Mouse (Mus musculus): ENCODE data around the gene Grwd1. TPM values are rescaled to one million over a fixed set of nuclear protein-coding genes. Genes with fewer than 3 reads are reported as not detected.
"Not testable (repeated sequence)": the region's sequence is repeated elsewhere in the genome, so short reads cannot be mapped to it uniquely, and the experiment has no call there.

Gene Grwd1
- 57.0 and 63.0 TPM in 2 replicates for polyA plus RNA-seq (2015; fragmentation: Nextera tagmentation; extraction: Ambion mirVana)

GRCm38 (mm10) chr7:45830427-45831127 is at the start of gene Grwd1:
Gene Grwd1, minus strand, starts transcription at chr7:45830944.
- ATAC-seq = peak; percentile 91
- Histone ChIP-seq H3K9me3 (ENCODE audit: control insufficient read depth, low read length) (no peaks in the 10 kb centered on the region), H3K9ac (ENCODE audit: low read depth, low read length) (peak within 1 kb of the TSS; percentile 81), H3K27ac (ENCODE audit: low read length) (peak within 1 kb of the TSS; percentile 29; the same call in 1 of the 2 replicates), H3K4me2 (ENCODE audit: low read depth, low read length) (peak within 1 kb of the TSS; percentile 87), H3K4me1 (ENCODE audit: control insufficient read depth, insufficient read depth, low read length) (peaks cover 24% of the 10 kb centered on the region), H3K4me3 (ENCODE audit: low read length) (peak within 1 kb of the TSS; percentile 94), H3K36me3 (ENCODE audit: control insufficient read depth, insufficient read depth, low read length) (peaks cover 26% of the 10 kb centered on the region), H3K27me3 (replicated peaks; ENCODE audit: control insufficient read depth, insufficient read depth, low read length) (peaks cover 37% of the 10 kb centered on the region)
- under 1% methylated on average over 35 of the region's 35 CpGs for WGBS

GRCm38 (mm10) chr7:45880531-45880930 is 49.8 kb upstream of the Grwd1 start:
- no peaks in the 10 kb centered on the region for H3K9me3 ChIP-seq (ENCODE audit: control insufficient read depth, low read length)
- H3K4me3 ChIP-seq (ENCODE audit: low read length) = no peak overlapping the region
- 94% methylated on average over 4 of the region's 4 CpGs for WGBS
- no peak overlapping the region for H3K27ac ChIP-seq (ENCODE audit: low read length)
- peaks cover 44% of the 10 kb centered on the region for H3K36me3 ChIP-seq (ENCODE audit: control insufficient read depth, insufficient read depth, low read length)
- H3K9ac ChIP-seq (ENCODE audit: low read depth, low read length) = no peak overlapping the region
- H3K4me1 ChIP-seq (ENCODE audit: control insufficient read depth, insufficient read depth, low read length) = no peaks in the 10 kb centered on the region
- no peak overlapping the region for H3K4me2 ChIP-seq (ENCODE audit: low read depth, low read length)
- no peak for ATAC-seq
- H3K27me3 ChIP-seq (replicated peaks; ENCODE audit: control insufficient read depth, insufficient read depth, low read length) = no peaks in the 10 kb centered on the region

GRCm38 (mm10) chr7:45878278-45878677 is 47.5 kb upstream of the Grwd1 start, which contains the start of gene Grin2d:
Gene Grin2d, minus strand, starts transcription at chr7:45878378.
- H3K36me3 ChIP-seq (ENCODE audit: control insufficient read depth, insufficient read depth, low read length) = peaks cover 37% of the 10 kb centered on the region
- WGBS = 95% methylated on average over 1 of the region's 1 CpGs
- H3K9me3 ChIP-seq (ENCODE audit: control insufficient read depth, low read length); H3K27me3 ChIP-seq (replicated peaks; ENCODE audit: control insufficient read depth, insufficient read depth, low read length); H3K9ac ChIP-seq (ENCODE audit: low read depth, low read length); H3K4me3 ChIP-seq (ENCODE audit: low read length); H3K4me2 ChIP-seq (ENCODE audit: low read depth, low read length); H3K27ac ChIP-seq (ENCODE audit: low read length); ATAC-seq: not testable (repeated sequence)
- H3K4me1 ChIP-seq (ENCODE audit: control insufficient read depth, insufficient read depth, low read length) = peaks cover 17% of the 10 kb centered on the region

- H3K4me1 ChIP-seq (ENCODE audit: control insufficient read depth, insufficient read depth, low read length) = peaks cover 17% of the 10 kb centered on the region
- no peak overlapping the region for H3K4me3 ChIP-seq (ENCODE audit: low read length)
- H3K27ac ChIP-seq (ENCODE audit: low read length) = no peak overlapping the region
- no peaks in the 10 kb centered on the region for H3K9me3 ChIP-seq (ENCODE audit: control insufficient read depth, low read length)
- peaks cover 33% of the 10 kb centered on the region for H3K36me3 ChIP-seq (ENCODE audit: control insufficient read depth, insufficient read depth, low read length)
- no peaks in the 10 kb centered on the region for H3K27me3 ChIP-seq (replicated peaks; ENCODE audit: control insufficient read depth, insufficient read depth, low read length)
- WGBS = 97% methylated on average over 7 of the region's 7 CpGs
- no peak overlapping the region for H3K9ac ChIP-seq (ENCODE audit: low read depth, low read length)
- no peak for ATAC-seq
- H3K4me2 ChIP-seq (ENCODE audit: low read depth, low read length) = no peak overlapping the region
Observed at GRCm38 (mm10) chr7:45876895-45877294, 46.2 kb upstream of the Grwd1 start.

- peak overlapping the region; percentile 68 for H3K4me3 ChIP-seq (ENCODE audit: low read length)
- H3K36me3 ChIP-seq (ENCODE audit: control insufficient read depth, insufficient read depth, low read length) = peaks cover 8% of the 10 kb centered on the region
- H3K9me3 ChIP-seq (ENCODE audit: control insufficient read depth, low read length) = no peaks in the 10 kb centered on the region
- H3K27me3 ChIP-seq (replicated peaks; ENCODE audit: control insufficient read depth, insufficient read depth, low read length) = peaks cover 21% of the 10 kb centered on the region
- H3K4me1 ChIP-seq (ENCODE audit: control insufficient read depth, insufficient read depth, low read length) = peaks cover 42% of the 10 kb centered on the region
- ATAC-seq = peak; percentile 66
- H3K4me2 ChIP-seq (ENCODE audit: low read depth, low read length) = peak overlapping the region; percentile 71
- 1% methylated on average over 27 of the region's 28 CpGs for WGBS
- H3K9ac ChIP-seq (ENCODE audit: low read depth, low read length) = peak overlapping the region; percentile 98
- H3K27ac ChIP-seq (ENCODE audit: low read length) = peak overlapping the region; percentile 97
Observed at GRCm38 (mm10) chr7:45873061-45873947, 42.6 kb upstream of the Grwd1 start.

GRCm38 (mm10) chr7:45872624-45873023 is 41.9 kb upstream of the Grwd1 start, which contains the start of gene Kdelr1:
Gene Kdelr1, plus strand, starts transcription at chr7:45872772.
- peak within 1 kb of the TSS; percentile 97 for H3K27ac ChIP-seq (ENCODE audit: low read length)
- peak within 1 kb of the TSS; percentile 68 for H3K4me3 ChIP-seq (ENCODE audit: low read length)
- H3K4me1 ChIP-seq (ENCODE audit: control insufficient read depth, insufficient read depth, low read length) = peaks cover 48% of the 10 kb centered on the region
- peak within 1 kb of the TSS; percentile 98 for H3K9ac ChIP-seq (ENCODE audit: low read depth, low read length)
- under 1% methylated on average over 18 of the region's 18 CpGs for whole genome bisulfite sequencing
- H3K4me2 ChIP-seq (ENCODE audit: low read depth, low read length) = peak within 1 kb of the TSS; percentile 71
- peak; percentile 75 for ATAC-seq
- peaks cover 8% of the 10 kb centered on the region for H3K36me3 ChIP-seq (ENCODE audit: control insufficient read depth, insufficient read depth, low read length)
- H3K27me3 ChIP-seq (replicated peaks; ENCODE audit: control insufficient read depth, insufficient read depth, low read length) = peaks cover 26% of the 10 kb centered on the region
- no peaks in the 10 kb centered on the region for H3K9me3 ChIP-seq (ENCODE audit: control insufficient read depth, low read length)

- WGBS = 2% methylated on average over 30 of the region's 30 CpGs
- Histone ChIP-seq H3K9me3 (ENCODE audit: control insufficient read depth, low read length) (no peaks in the 10 kb centered on the region), H3K4me3 (ENCODE audit: low read length) (peak overlapping the region; percentile 35), H3K4me1 (ENCODE audit: control insufficient read depth, insufficient read depth, low read length) (peaks cover 61% of the 10 kb centered on the region), H3K4me2 (ENCODE audit: low read depth, low read length) (peak overlapping the region; percentile 62), H3K27ac (ENCODE audit: low read length) (no peak overlapping the region), H3K27me3 (replicated peaks; ENCODE audit: control insufficient read depth, insufficient read depth, low read length) (peaks cover 26% of the 10 kb centered on the region), H3K36me3 (ENCODE audit: control insufficient read depth, insufficient read depth, low read length) (peaks cover under 1% of the 10 kb centered on the region; the same call in 1 of the 2 replicates), H3K9ac (ENCODE audit: low read depth, low read length) (peak overlapping the region; percentile 63)
- no peak for ATAC-seq
Observed at GRCm38 (mm10) chr7:45870282-45871058, 39.7 kb upstream of the Grwd1 start.

GRCm38 (mm10) chr7:45869787-45870186 is 39.0 kb upstream of the Grwd1 start:
- H3K27ac ChIP-seq (ENCODE audit: low read length) = no peak overlapping the region
- no peaks in the 10 kb centered on the region for H3K36me3 ChIP-seq (ENCODE audit: control insufficient read depth, insufficient read depth, low read length)
- peaks cover 56% of the 10 kb centered on the region for H3K4me1 ChIP-seq (ENCODE audit: control insufficient read depth, insufficient read depth, low read length)
- peak overlapping the region; percentile 13 for H3K4me3 ChIP-seq (ENCODE audit: low read length)
- no peak for ATAC-seq
- peak overlapping the region; percentile 63 for H3K9ac ChIP-seq (ENCODE audit: low read depth, low read length)
- H3K4me2 ChIP-seq (ENCODE audit: low read depth, low read length) = peak overlapping the region; percentile 62
- H3K27me3 ChIP-seq (replicated peaks; ENCODE audit: control insufficient read depth, insufficient read depth, low read length) = peaks cover 26% of the 10 kb centered on the region
- no peaks in the 10 kb centered on the region for H3K9me3 ChIP-seq (ENCODE audit: control insufficient read depth, low read length)
- WGBS = 5% methylated on average over 14 of the region's 14 CpGs

Data from intestine, embryonic 16.5 days (tissue).